Mouse (Mus musculus) left cerebral cortex, adult 6 months (tissue): ENCODE results near the gene Ubl5. TPM values are rescaled to one million over a fixed set of nuclear protein-coding genes. Genes with fewer than 3 reads are reported as not detected.

Source experiments
- long read RNA-seq, 2 experiments: library from polyadenylated mRNA; unstranded; transcript quantifications; one replicate each; pipeline ENCODE4 v2.0.0; 2019 to 2020
- polyA plus RNA-seq: library from polyadenylated mRNA; unstranded; fragments of <200 nt; fragmentation: Nextera tagmentation; gene quantifications from 2 replicates; pipeline ENCODE4 v1.2.3, GENCODE M21; 2021

Gene Ubl5
- polyA plus RNA-seq, result 894 and 916 TPM in 2 replicates
- long read RNA-seq, experiment 1, transcript Ubl5-201 (5 exons, 2,114 nt), result major isoform, 76 of 92 reads
- long read RNA-seq, experiment 1, transcript Ubl5-211 (5 exons, 505 nt), result minor isoform, 7 of 92 reads
- long read RNA-seq, experiment 1, partial matches to known transcripts, result 2 of 92 reads
- long read RNA-seq, experiment 1, other reads (novel, unspliced or antisense), result 2 of 92 reads
- long read RNA-seq, experiment 2, transcript Ubl5-203 (4 exons, 501 nt), result minor isoform, 16 of 488 reads
- long read RNA-seq, experiment 2, transcript Ubl5-211 (5 exons, 505 nt), result minor isoform, 23 of 488 reads
- long read RNA-seq, experiment 2, transcript Ubl5-201 (5 exons, 2,114 nt), result major isoform, 434 of 488 reads
- long read RNA-seq, experiment 2, partial matches to known transcripts, result 1 of 488 reads
- long read RNA-seq, experiment 2, other reads (novel, unspliced or antisense), result 8 of 488 reads

DNA sequence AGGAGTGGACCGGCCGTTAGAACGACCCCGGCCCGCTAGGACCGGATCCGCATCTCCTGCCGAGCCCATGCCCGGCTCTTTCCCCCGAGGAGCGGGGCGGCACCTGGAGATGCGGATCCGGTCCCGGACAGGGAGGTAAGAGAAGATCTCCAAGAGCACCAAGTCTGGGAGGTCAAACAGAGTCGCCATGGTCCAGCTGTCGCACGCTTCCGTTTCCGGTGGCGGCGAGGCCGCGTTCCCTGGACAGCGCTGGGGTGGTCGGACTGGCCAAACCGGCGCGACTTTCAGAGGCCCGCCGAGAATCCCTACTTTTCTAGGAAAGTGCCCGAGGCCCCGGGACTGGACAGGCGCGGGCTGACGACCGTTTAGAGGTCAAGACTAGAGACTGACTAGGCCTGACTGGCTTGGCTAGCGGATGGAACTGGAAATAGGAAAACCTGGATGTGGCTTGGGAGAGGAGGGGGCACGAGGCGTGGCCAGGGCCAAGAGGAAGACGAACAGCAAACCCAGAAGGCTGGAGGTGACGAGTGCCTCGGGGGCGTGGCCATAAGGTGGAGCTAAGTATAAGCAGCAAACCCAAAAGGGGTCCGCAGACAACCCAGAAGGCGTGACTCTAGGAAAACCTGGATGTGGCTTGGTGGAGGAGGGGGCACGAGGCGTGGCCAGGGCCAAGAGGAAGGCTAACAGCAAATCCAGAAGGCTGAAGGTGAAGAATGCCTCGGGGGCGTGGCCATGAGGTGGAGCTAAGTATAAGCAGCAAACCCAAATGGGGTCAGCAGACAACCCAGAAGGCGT, at the start of gene Ubl5:
Gene Ubl5, plus strand, starts transcription at position 778 of the 795 bp plus-strand sequence.

GRCm38 (mm10) chr9:20644360-20645081, 1.8 kb downstream of the Ubl5 start, which contains the start of gene Fbxl12:
Gene Fbxl12 (minus strand): TSS chr9:20644767.

GRCm38 (mm10) chr9:20651602-20652259, 9.1 kb downstream of the Ubl5 start, which contains the start of gene Pin1:
Gene Pin1 (plus strand): TSS chr9:20652095.

Other genes with a start within 250 kb of the Ubl5 start
- gene Zfp26, start 182.7 kb upstream of the Ubl5 start, polyA plus RNA-seq, result 6.8 and 8.5 TPM in 2 replicates
- 12.2 and 14.0 TPM in 2 replicates for gene Zfp426, start 150.1 kb upstream of the Ubl5 start, polyA plus RNA-seq
- 26.1 and 28.8 TPM in 2 replicates for gene Zfp266, start 121.5 kb upstream of the Ubl5 start, polyA plus RNA-seq
- 13.6 and 24.8 TPM in 2 replicates for gene Zfp846, start 61.6 kb upstream of the Ubl5 start, polyA plus RNA-seq
- gene Fbxl12, start 1.9 kb downstream of the Ubl5 start, polyA plus RNA-seq, result 6.9 and 8.7 TPM in 2 replicates
- 57.8 and 76.3 TPM in 2 replicates for gene Pin1, start 9.2 kb downstream of the Ubl5 start, polyA plus RNA-seq
- gene Olfm2, start 103.5 kb downstream of the Ubl5 start, polyA plus RNA-seq, result 75.4 and 151 TPM in 2 replicates
- gene Col5a3, start 172.2 kb downstream of the Ubl5 start, polyA plus RNA-seq, result 0.04 TPM in 1 of 2 replicates, not detected in the other
- not detected in 2 replicates for gene Rdh8, start 175.6 kb downstream of the Ubl5 start, polyA plus RNA-seq
- gene A230050P20Rik, start 225.8 kb downstream of the Ubl5 start, polyA plus RNA-seq, result 31.5 and 53.5 TPM in 2 replicates
- 18.3 and 24.4 TPM in 2 replicates for gene Angptl6, start 236.8 kb downstream of the Ubl5 start, polyA plus RNA-seq
- gene Ppan, start 245.3 kb downstream of the Ubl5 start, polyA plus RNA-seq, result 10.1 and 15.6 TPM in 2 replicates